Mouse (Mus musculus) cerebellum, postnatal 14 days (tissue): ENCODE measurements at regions not wholly inside any gene's neighbourhood (a gene's known extent, or its start where the extent isn't known, plus 50 kb on each side); places are given as distances from the start of the nearest gene placed in this dataset.

ENCODE experiments used
- DNase-seq, 2 experiments: peaks; one replicate each; pipeline ENCODE4 v3.0.0; 2021; ENCODE audit warnings: mixed read lengths in 2 of 2

GRCm38 (mm10) chr14:46514262-46514932 lies 123.9 kb upstream of the Bmp4 start:
- DNase-seq, result no peak

DNA sequence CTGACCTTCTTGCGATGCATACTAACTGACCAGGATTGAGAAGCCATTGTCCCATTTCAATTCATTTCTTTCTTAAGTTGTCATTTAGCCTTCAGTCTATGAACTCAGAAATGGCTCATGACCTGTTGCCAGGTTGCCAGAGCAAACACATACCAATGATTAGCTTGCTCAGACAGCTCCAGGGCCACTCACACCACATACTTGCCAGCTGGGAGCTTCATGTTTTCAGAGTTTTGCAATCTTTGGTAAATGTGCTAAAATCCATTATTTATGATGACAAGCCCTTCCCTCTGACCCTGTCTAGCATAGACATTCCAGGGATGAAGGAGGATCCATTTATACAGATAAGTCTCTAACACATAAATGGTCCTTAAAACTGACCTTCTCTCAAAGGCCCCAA lies 121.6 kb upstream of the Bmp4 start:
- no peak for DNase-seq

DNA sequence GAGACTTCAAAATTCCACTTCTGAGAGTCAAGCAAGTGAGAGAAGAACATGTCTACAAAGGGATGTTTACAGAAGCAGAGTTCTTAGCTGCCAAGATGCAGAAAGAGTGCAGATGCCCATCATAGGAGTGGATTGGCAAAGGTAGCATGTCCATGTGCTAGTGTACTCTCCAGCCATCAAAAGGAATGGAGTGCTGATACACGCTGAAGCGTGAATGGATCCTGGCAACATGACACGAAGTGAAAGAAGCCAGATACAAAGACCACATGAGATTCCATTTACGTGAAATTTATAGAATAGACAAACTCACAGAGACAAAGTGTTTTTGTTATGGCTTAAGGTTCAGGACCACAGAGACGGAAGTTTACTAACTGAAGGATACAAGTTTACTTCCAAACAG lies 118.4 kb upstream of the Bmp4 start:
- peak; percentile 36 to 46 for DNase-seq

- DNase-seq, result peak in 1 of 2 experiments; percentile 9
These were observed 114.8 kb upstream of the Bmp4 start for GRCm38 (mm10) chr14:46505266-46505665.

- no peak for DNase-seq
These were observed 101.1 kb upstream of the Bmp4 start for GRCm38 (mm10) chr14:46491601-46492000.

GRCm38 (mm10) chr14:46491182-46491581 lies 100.7 kb upstream of the Bmp4 start:
- DNase-seq, result no peak

GRCm38 (mm10) chr14:46487551-46487950 lies 97.1 kb upstream of the Bmp4 start:
- no peak for DNase-seq

GRCm38 (mm10) chr14:46480396-46480795 lies 89.9 kb upstream of the Bmp4 start:
- DNase-seq, result no peak

- no peak for DNase-seq
These were observed 85.5 kb upstream of the Bmp4 start for GRCm38 (mm10) chr14:46475945-46476344.

- DNase-seq, result no peak
These were observed 72.5 kb upstream of the Bmp4 start for GRCm38 (mm10) chr14:46462967-46463366.

GRCm38 (mm10) chr14:46461960-46462359 lies 71.5 kb upstream of the Bmp4 start:
- DNase-seq, result no peak

- DNase-seq, result no peak
These were observed 64.0 kb upstream of the Bmp4 start for GRCm38 (mm10) chr14:46454500-46454899.

GRCm38 (mm10) chr14:46441696-46442095 lies 51.2 kb upstream of the Bmp4 start:
- no peak for DNase-seq
